Mouse (Mus musculus) ES-Bruce4 (cell line): ENCODE measurements around the gene Fam43a. TPM values are rescaled to one million over a fixed set of nuclear protein-coding genes. Genes with fewer than 3 reads are reported as not detected.

Experiments
- H3K27ac ChIP-seq: 2 replicates; pipeline ENCODE4 v1.5.1; 2012; ENCODE audit warnings: low read length, inconsistent platforms; ENCODE audit not compliant: insufficient read depth
- H3K27me3 ChIP-seq: 2 replicates; pipeline ENCODE4 v1.6.1; 2012; ENCODE audit warnings: mild to moderate bottlenecking, low read length, inconsistent platforms; ENCODE audit not compliant: control insufficient read depth, poor library complexity, insufficient read depth, severe bottlenecking
- H3K36me3 ChIP-seq: 2 replicates; pipeline ENCODE4 v1.6.1; 2012; ENCODE audit warnings: inconsistent platforms, mild to moderate bottlenecking, low read length, moderate library complexity; ENCODE audit not compliant: control insufficient read depth, poor library complexity, insufficient read depth, severe bottlenecking
- H3K4me1 ChIP-seq: one replicate; pipeline ENCODE4 v1.8.1; 2011; ENCODE audit warnings: low read length; ENCODE audit not compliant: control insufficient read depth, insufficient read depth
- H3K4me3 ChIP-seq: 2 replicates; pipeline ENCODE4 v1.5.1; 2011; ENCODE audit warnings: low read depth, mild to moderate bottlenecking, low read length
- H3K9ac ChIP-seq: 2 replicates; pipeline ENCODE4 v1.6.1; 2012; ENCODE audit warnings: low read depth, mild to moderate bottlenecking, inconsistent platforms; ENCODE audit not compliant: poor library complexity, severe bottlenecking
- H3K9me3 ChIP-seq: replicated peaks from 2 replicates; pipeline ENCODE4 v1.6.1; 2012; ENCODE audit warnings: mild to moderate bottlenecking, low read length, inconsistent platforms; ENCODE audit not compliant: control insufficient read depth, poor library complexity, insufficient read depth, severe bottlenecking
- CTCF ChIP-seq: IDR thresholded peaks from one replicate; pipeline ENCODE4 v1.8.1; 2011; ENCODE audit warnings: low read depth, low read length
- EP300 ChIP-seq: IDR thresholded peaks from 2 replicates; pipeline ENCODE4 v1.6.1; 2011; ENCODE audit warnings: low read depth, low read length; ENCODE audit not compliant: insufficient read depth
- POLR2A ChIP-seq: IDR thresholded peaks from one replicate; pipeline ENCODE4 v1.8.1; 2011; ENCODE audit warnings: low read length; ENCODE audit not compliant: insufficient read depth
- polyA plus RNA-seq: library from polyadenylated mRNA; stranded (reverse); fragments of >200 nt; gene quantifications from 2 replicates; pipeline ENCODE4 v1.2.4, GENCODE M21; 2011; ENCODE audit warnings: low read depth; ENCODE audit not compliant: missing spikeins, insufficient read depth, insufficient read length

Fam43a gene
- polyA plus RNA-seq, 1 experiment = 15.8 TPM

DNA sequence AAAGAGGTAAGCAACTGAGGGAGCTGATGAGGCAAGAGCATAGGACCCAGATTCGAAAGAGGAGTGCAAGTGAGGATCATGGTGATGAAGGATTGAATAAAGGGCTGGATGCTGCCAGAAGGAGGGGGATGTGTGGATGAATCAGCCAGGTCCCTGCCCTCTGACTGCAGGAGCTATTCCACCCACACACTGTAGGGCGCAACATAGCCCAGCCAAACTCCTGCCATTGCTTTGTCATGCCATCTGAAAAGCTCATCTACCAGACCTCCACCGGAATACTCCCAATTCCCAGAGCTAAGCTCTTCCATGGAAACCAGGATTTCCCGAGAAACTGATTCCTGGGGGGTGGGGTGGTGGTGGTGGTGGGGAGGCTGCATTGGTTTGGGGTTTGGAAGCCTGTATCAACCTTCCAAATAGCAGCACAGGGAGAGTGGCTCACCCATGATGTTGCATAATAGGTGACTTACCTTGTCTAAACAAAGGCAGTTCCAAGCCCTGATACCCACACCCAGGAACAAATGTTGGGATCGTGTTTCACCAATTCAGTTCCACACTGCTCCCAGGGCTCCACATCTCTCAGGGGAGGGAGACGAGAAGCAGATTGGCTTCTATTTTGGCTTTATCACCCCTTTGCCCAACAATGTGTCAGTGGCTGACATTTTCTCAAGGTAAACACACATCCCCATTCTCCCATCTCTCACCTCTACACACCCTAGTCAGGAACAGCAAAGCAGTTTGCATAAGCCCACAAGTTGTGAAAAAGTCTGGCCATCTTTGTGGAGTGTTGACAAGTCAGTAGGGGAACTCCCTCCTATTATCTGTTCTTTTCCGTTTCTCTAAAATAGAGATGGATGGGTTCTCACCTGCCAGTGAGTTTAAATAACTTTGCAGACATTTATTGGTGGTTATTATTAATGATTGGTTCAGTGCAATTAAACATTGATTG, 9.0 kb upstream of the Fam43a start:
- Histone ChIP-seq H3K4me1 (peaks cover 3% of the 10 kb centered on the region), H3K27me3 (no peaks in the 10 kb centered on the region), H3K36me3 (peaks cover 6% of the 10 kb centered on the region), H3K27ac (no peak overlapping the region), H3K4me3 (no peak overlapping the region), H3K9ac (no peak overlapping the region), H3K9me3 (no peaks in the 10 kb centered on the region)
- TF ChIP-seq CTCF (peak; percentile 30), EP300 (no peak)

DNA sequence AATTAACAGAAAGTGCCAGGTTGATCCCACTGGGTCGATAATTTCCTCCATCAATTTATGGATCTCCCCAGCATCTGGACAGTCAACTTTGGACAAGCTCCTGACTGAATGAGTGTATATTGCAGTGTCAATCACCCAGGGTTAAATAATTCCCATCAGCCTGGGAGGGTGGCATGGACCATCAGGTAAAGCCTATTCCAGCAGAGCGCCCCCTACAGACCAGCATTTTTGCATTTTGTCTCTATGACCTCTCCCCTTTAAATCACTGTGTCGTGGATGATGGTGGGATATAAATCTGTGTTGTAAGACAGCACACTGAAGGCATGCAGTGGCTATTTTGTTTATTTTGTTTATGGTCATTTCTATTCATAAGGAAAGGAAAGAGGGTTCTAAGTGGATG, 7.5 kb upstream of the Fam43a start:
- TF ChIP-seq POLR2A (no peak), CTCF (peak; percentile 50)
- H3K27me3 ChIP-seq = no peaks in the 10 kb centered on the region
- no peak overlapping the region for H3K9ac ChIP-seq

GRCm38 (mm10) chr16:30595356-30595755, 4.2 kb upstream of the Fam43a start:
- H3K9me3 ChIP-seq = no peaks in the 10 kb centered on the region
- H3K4me3 ChIP-seq = no peak overlapping the region
- no peaks in the 10 kb centered on the region for H3K27me3 ChIP-seq
- no peaks in the 10 kb centered on the region for H3K36me3 ChIP-seq
- no peaks in the 10 kb centered on the region for H3K4me1 ChIP-seq
- no peak overlapping the region for H3K27ac ChIP-seq
- TF ChIP-seq EP300 (no peak), CTCF (no peak), POLR2A (no peak)
- no peak overlapping the region for H3K9ac ChIP-seq

More for the DNA sequence above, 7.5 kb upstream of the Fam43a start:
- Histone ChIP-seq H3K4me3 (no peak overlapping the region), H3K4me1 (no peaks in the 10 kb centered on the region), H3K9me3 (no peaks in the 10 kb centered on the region), H3K36me3 (no peaks in the 10 kb centered on the region), H3K27ac (no peak overlapping the region)

- Histone ChIP-seq H3K9ac (no peak overlapping the region), H3K27ac (no peak overlapping the region), H3K27me3 (no peaks in the 10 kb centered on the region), H3K36me3 (no peaks in the 10 kb centered on the region), H3K4me3 (no peak overlapping the region), H3K9me3 (no peaks in the 10 kb centered on the region), H3K4me1 (no peaks in the 10 kb centered on the region)
- no peak for TF ChIP-seq EP300
- TF ChIP-seq CTCF = no peak
- no peak for TF ChIP-seq POLR2A
Measured at GRCm38 (mm10) chr16:30595835-30596557, 3.5 kb upstream of the Fam43a start.

DNA sequence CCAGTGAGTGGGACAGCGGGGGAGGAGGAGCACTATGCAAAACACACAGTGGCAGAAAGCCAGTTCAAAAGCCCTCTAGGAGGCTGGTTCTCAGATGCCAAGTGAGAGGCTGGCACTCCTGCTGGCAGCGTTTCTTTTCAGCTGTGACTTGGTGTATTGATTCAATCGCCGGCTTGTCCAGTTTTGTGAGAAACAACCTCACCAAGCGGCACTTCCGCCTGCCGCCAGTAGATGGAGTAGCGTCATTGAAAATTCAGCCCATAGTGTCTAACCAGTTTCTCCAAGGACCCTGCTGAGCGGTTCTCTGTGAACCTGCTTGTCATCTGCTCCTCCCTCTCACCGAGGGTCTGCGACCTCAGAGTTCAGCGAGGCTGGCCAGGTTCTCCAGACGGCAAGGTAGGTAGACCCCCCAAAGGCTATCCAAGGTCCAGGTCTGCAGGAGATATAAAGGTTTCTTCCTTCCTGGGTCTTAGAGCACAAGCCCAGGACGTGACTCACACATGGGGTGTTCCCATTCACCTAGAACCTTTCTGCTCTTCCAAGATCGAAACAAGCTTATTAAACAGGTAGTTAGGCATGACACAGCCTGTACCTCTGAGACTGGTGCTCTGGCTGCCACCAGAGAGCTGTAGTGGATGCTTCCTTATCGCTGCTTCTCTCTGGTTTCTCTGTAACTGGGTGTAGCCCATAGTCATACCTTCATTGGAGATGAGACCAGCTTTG, 2.4 kb upstream of the Fam43a start:
- no peaks in the 10 kb centered on the region for H3K36me3 ChIP-seq
- no peaks in the 10 kb centered on the region for H3K9me3 ChIP-seq
- no peak overlapping the region for H3K27ac ChIP-seq
- H3K4me1 ChIP-seq = no peaks in the 10 kb centered on the region
- no peaks in the 10 kb centered on the region for H3K27me3 ChIP-seq
- no peak overlapping the region for H3K4me3 ChIP-seq
- TF ChIP-seq CTCF (peak; percentile 96), POLR2A (no peak), EP300 (peak; percentile 62; the same call in 1 of the 2 replicates)
- no peak overlapping the region for H3K9ac ChIP-seq
